Mouse (Mus musculus): Measurements from ENCODE around the gene Mrpl14. TPM values are rescaled to one million over a fixed set of nuclear protein-coding genes. Genes with fewer than 3 reads are reported as not detected.

Mrpl14 gene
- polyA plus RNA-seq, 1 experiment from 2014 or later, result 113 TPM

GRCm38 (mm10) chr17:45735382-45736310, 49.5 kb downstream of the Mrpl14 start:
- ATAC-seq (peak; percentile 29; the same call in 1 of the 2 replicates), DNase-seq (peak; percentile 83)
- Histone ChIP-seq H3K27ac (ENCODE audit: low read depth) (0 out of 2 replicates have a peak overlapping the region, but pooled peaks have one; percentile 31), H3K36me3 (replicated peaks; ENCODE audit: insufficient read depth, low read length) (no peaks in the 10 kb centered on the region), H3K9me3 (ENCODE audit: low read length) (no peaks in the 10 kb centered on the region), H3K4me3 (ENCODE audit: low read depth, low read length) (peak overlapping the region; percentile 61), H3K27me3 (ENCODE audit: insufficient read depth, low read length) (peaks cover 15% of the 10 kb centered on the region), H3K4me2 (ENCODE audit: low read depth, low read length) (peak overlapping the region; percentile 93), H3K4me1 (ENCODE audit: insufficient read depth) (peaks cover 40% of the 10 kb centered on the region), H3K9ac (replicated peaks) (peak overlapping the region; percentile 52)
- no peak for TF ChIP-seq EP300 (IDR thresholded peaks at IDR 0.05; ENCODE audit: low read depth)
- peak; percentile 94 for TF ChIP-seq CTCF (IDR thresholded peaks at IDR 0.05; ENCODE audit: low read depth)
- 11% methylated on average over 10 of the region's 10 CpGs for WGBS (ENCODE audit: insufficient replicate concordance)

- H3K9ac ChIP-seq (replicated peaks), result peak overlapping the region; percentile 54
- no peaks in the 10 kb centered on the region for H3K9me3 ChIP-seq (ENCODE audit: low read length)
- peak overlapping the region; percentile 61 for H3K4me3 ChIP-seq (ENCODE audit: low read depth, low read length)
- no peaks in the 10 kb centered on the region for H3K36me3 ChIP-seq (replicated peaks; ENCODE audit: insufficient read depth, low read length)
- under 1% methylated on average over 26 of the region's 72 CpGs for WGBS (ENCODE audit: insufficient replicate concordance)
- ATAC-seq (peak; percentile 87), DNase-seq (peak; percentile 86)
- H3K27ac ChIP-seq (ENCODE audit: low read depth), result 0 out of 2 replicates have a peak overlapping the region, but pooled peaks have one; percentile 7
- TF ChIP-seq EP300 (IDR thresholded peaks at IDR 0.05; ENCODE audit: low read depth) (no peak), CTCF (IDR thresholded peaks at IDR 0.05; ENCODE audit: low read depth) (no peak)
- H3K27me3 ChIP-seq (ENCODE audit: insufficient read depth, low read length), result peaks cover 13% of the 10 kb centered on the region
- peak overlapping the region; percentile 93 for H3K4me2 ChIP-seq (ENCODE audit: low read depth, low read length)
- H3K4me1 ChIP-seq (ENCODE audit: insufficient read depth), result peaks cover 40% of the 10 kb centered on the region
Measured at GRCm38 (mm10) chr17:45736311-45737077, 50.4 kb downstream of the Mrpl14 start.

GRCm38 (mm10) chr17:45737078-45737601, 51.0 kb downstream of the Mrpl14 start:
- TF ChIP-seq CTCF (IDR thresholded peaks at IDR 0.05; ENCODE audit: low read depth), result no peak
- no peak for TF ChIP-seq EP300 (IDR thresholded peaks at IDR 0.05; ENCODE audit: low read depth)
- H3K4me1 ChIP-seq (ENCODE audit: insufficient read depth), result peaks cover 40% of the 10 kb centered on the region
- ATAC-seq (peak; percentile 65), DNase-seq (no peak)
- peak overlapping the region; percentile 61 for H3K4me3 ChIP-seq (ENCODE audit: low read depth, low read length)
- 12% methylated on average over 10 of the region's 10 CpGs for WGBS (ENCODE audit: insufficient replicate concordance)
- 0 out of 2 replicates have a peak overlapping the region, but pooled peaks have one; percentile 7 for H3K27ac ChIP-seq (ENCODE audit: low read depth)
- H3K9me3 ChIP-seq (ENCODE audit: low read length), result no peaks in the 10 kb centered on the region
- peak overlapping the region; percentile 93 for H3K4me2 ChIP-seq (ENCODE audit: low read depth, low read length)
- peak overlapping the region; percentile 54; the same call in 1 of the 2 replicates for H3K9ac ChIP-seq (replicated peaks)
- peaks cover 12% of the 10 kb centered on the region for H3K27me3 ChIP-seq (ENCODE audit: insufficient read depth, low read length)
- H3K36me3 ChIP-seq (replicated peaks; ENCODE audit: insufficient read depth, low read length), result no peaks in the 10 kb centered on the region

GRCm38 (mm10) chr17:45742371-45743147, 56.4 kb downstream of the Mrpl14 start:
- no peaks in the 10 kb centered on the region for H3K9me3 ChIP-seq (ENCODE audit: low read length)
- H3K4me1 ChIP-seq (ENCODE audit: insufficient read depth), result peaks cover 19% of the 10 kb centered on the region
- no peak overlapping the region for H3K4me2 ChIP-seq (ENCODE audit: low read depth, low read length)
- no peak for TF ChIP-seq EP300 (IDR thresholded peaks at IDR 0.05; ENCODE audit: low read depth)
- no peak for TF ChIP-seq CTCF (IDR thresholded peaks at IDR 0.05; ENCODE audit: low read depth)
- no peaks in the 10 kb centered on the region for H3K27me3 ChIP-seq (ENCODE audit: insufficient read depth, low read length)
- WGBS (ENCODE audit: insufficient replicate concordance), result 31% methylated on average over 13 of the region's 13 CpGs
- no peak overlapping the region for H3K27ac ChIP-seq (ENCODE audit: low read depth)
- ATAC-seq (0 out of 2 replicates have a peak, but pooled peaks have one; percentile 41), DNase-seq (no peak)
- no peaks in the 10 kb centered on the region for H3K36me3 ChIP-seq (replicated peaks; ENCODE audit: insufficient read depth, low read length)
- no peak overlapping the region for H3K4me3 ChIP-seq (ENCODE audit: low read depth, low read length)
- no peak overlapping the region for H3K9ac ChIP-seq (replicated peaks)

GRCm38 (mm10) chr17:45745629-45746028, 59.5 kb downstream of the Mrpl14 start:
- H3K27ac ChIP-seq (ENCODE audit: low read depth), result no peak overlapping the region
- H3K9me3 ChIP-seq (ENCODE audit: low read length), result no peaks in the 10 kb centered on the region
- TF ChIP-seq EP300 (IDR thresholded peaks at IDR 0.05; ENCODE audit: low read depth) (peak; percentile 84), CTCF (IDR thresholded peaks at IDR 0.05; ENCODE audit: low read depth) (no peak)
- no peak overlapping the region for H3K4me2 ChIP-seq (ENCODE audit: low read depth, low read length)
- 59% methylated on average over 2 of the region's 2 CpGs for WGBS (ENCODE audit: insufficient replicate concordance)
- no peak overlapping the region for H3K9ac ChIP-seq (replicated peaks)
- H3K27me3 ChIP-seq (ENCODE audit: insufficient read depth, low read length), result no peaks in the 10 kb centered on the region
- no peaks in the 10 kb centered on the region for H3K36me3 ChIP-seq (replicated peaks; ENCODE audit: insufficient read depth, low read length)
- no peak for DNase-seq
- H3K4me1 ChIP-seq (ENCODE audit: insufficient read depth), result peaks cover 27% of the 10 kb centered on the region
- no peak overlapping the region for H3K4me3 ChIP-seq (ENCODE audit: low read depth, low read length)
- ATAC-seq, result peak; percentile 68
